Mouse (Mus musculus) right cerebral cortex, adult 18-20 months (tissue): ENCODE results near the gene Suclg1.
A peak's percentile ranks its signal among the peaks of the same experiment; 100 is the strongest.

Source experiments
- DNase-seq: peaks from one replicate; pipeline ENCODE4 v3.0.0; 2022; ENCODE audit warnings: mixed read lengths

The Suclg1 gene

DNA sequence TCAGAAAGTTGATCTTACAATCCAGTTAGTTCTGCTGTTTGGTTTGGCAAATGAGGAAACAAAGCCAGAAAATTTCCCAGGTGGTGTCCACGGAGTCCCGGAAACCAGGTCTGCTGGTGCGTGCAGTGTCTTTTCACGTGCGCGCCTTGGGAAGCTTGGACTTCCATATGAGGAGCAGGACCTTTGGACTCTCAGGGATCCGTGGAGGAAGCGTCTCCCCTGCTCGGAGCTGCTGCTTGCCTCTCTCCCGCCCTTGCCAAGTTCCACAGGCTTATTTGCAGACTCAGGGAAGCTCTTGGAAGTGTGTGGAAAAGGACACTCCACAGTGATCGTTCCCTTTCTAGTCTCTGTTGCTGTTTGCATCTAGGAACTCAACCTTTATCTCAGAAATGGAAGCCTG, 3.2 kb downstream of the Suclg1 start:
- no peak for DNase-seq

DNA sequence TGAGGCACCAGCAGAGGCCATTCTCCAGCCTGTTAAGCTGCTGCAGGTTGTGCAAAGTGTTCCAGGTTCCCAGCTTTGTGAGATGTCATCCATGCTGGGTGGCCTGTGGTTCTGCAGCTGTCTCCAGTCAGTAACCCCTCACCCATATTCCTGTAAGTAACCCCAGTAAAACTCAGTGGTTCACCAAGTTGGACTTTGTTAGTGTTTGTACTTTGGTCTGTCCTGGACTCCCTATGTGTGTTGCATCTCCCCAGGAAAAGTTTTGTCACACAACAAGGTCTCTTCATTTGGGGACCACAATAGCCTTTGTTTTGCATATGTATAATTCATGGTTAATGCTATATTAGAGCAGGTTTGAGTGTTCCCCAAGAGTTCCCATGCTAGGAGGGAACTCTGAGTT, 4.2 kb downstream of the Suclg1 start:
- no peak for DNase-seq

DNA sequence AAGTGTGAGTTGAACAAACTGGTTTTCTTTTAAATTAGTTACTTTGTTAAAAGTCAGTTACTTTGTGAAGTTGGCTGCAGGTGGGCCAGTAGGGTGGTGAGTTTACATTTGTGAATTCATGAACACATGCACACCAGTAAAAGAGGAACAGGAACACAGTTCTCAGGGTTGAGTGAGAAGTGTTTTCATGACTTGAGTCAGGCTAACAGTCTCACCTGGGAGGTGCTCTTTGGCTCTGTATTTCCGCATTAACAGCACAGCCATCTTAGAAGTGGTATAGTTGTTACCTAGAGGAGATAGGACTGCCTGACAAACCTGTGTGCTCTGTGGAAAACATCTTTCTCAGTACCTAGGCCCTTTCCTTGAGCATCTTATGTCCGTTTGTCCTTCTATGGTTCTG, 4.8 kb downstream of the Suclg1 start:
- DNase-seq = no peak

DNA sequence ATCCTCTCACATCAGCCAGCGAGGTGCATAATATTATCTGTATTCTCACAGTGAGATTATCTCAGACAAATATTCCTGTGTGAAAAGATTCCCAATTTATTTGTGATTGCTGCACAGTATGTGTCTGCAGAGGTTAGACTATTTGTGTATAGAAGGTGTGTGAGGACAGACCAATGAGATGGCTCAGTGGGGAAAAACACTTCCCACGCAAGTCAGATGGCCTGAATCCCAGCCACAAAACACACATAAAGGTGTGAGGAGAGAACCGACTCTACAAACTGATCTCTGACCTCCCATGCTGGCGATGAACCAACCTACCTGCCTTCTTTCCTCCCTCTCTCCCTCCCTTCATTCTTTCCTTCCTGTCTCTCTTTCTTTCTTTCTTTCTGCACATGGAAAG, 5.4 kb downstream of the Suclg1 start:
- no peak for DNase-seq

DNA sequence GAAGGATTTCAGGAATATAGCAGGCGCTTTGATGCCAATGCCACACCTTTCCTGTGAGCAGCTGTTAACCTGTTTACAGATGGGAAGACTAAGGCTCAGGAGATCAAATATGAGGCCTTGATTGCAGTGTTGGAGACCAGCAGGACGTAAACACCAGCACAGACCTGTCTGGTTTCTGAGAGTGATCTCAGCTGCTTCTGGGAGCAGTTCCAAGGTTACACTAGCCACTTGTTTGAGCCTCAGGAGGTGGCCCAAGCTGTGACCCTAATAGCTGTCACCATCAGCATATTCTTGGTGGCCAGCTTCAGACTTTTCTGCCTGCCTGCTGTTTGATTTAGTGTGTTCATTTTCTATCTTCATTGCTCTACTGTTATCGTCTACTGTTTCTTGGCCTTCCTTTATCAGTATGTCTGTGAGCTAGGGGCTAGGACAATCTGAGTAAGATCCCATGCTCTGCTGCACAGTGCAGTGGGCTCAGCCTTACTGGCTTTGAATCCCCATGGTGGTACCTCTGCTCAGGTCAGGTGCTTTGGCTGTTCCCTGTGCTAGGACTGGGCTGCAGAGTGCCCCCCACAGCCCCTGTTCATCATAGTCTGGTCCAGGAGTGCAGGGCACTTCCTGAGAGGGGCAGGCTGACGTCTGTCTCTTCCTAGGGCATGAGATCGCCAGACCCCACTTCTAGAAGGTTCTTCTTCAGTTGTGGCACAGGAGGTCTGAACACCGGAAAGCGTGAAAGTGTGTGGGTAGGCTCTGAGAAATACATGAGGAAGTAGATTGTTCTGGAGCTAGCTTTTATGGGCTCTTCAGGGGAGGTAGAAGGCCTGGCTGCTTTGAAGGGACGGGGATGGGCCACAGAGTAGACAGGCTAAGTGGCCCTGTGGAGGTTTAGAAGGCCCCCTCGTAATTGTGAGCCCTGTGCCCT, 6.4 kb downstream of the Suclg1 start:
- DNase-seq = no peak

DNA sequence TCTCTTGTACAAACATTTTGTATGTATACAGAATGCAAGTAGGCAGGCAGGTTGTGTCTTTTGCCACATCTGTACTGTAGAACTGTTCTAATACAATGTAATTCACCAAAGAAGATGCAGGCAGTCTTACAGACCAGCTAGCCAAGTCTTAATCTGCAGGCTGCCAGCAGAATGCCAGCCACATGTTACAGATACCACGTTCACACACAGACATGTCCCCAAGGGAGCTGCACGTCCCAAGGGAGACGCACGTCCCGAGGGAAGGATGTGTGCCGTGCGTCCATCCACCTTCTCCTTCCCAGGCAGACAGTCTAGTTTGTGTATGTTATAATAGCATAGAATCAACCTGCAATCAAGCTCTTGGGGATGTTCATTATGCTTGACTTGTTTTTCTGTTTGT, 8.9 kb downstream of the Suclg1 start:
- DNase-seq = no peak

DNA sequence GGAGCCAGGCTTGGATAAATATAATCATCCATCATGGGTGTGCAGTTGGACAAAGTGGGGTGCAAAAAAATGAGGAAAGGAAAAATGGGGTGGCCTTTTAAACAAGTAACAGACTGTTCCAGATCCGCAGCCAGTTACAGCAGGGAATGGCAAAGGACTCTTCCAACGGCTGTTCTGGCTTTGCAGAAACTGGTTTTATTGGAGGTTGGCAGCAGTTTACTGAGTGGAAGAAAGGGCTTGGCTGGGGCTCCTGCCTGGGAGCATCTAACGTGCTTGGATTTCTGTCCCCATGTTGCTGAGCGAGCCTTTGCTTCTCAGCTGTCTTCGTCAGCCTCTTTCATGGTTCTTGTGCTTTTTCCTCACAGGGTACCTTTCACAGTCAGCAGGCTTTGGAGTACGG, 11.9 kb downstream of the Suclg1 start:
- peak; percentile 25 for DNase-seq

DNA sequence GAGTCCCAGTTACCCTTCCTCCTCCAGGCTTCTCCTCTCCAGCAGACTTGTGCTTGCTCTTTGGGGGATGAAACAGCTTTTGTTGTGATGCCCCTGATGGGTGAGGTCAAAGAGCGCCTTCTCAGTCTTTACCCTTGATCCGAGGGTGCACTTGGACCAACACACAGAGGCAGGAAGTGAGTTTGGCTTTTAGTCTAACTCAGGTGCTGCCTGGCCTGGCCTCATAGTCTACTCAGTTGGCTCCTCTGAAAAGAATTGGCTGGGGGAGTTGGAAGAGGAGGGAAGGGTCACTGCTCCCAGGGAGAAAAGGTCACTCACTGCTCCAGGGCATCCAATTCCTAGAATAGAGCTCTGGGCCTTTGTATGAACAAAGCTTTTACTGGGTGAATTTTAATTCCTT, 16.6 kb downstream of the Suclg1 start:
- DNase-seq = no peak

DNA sequence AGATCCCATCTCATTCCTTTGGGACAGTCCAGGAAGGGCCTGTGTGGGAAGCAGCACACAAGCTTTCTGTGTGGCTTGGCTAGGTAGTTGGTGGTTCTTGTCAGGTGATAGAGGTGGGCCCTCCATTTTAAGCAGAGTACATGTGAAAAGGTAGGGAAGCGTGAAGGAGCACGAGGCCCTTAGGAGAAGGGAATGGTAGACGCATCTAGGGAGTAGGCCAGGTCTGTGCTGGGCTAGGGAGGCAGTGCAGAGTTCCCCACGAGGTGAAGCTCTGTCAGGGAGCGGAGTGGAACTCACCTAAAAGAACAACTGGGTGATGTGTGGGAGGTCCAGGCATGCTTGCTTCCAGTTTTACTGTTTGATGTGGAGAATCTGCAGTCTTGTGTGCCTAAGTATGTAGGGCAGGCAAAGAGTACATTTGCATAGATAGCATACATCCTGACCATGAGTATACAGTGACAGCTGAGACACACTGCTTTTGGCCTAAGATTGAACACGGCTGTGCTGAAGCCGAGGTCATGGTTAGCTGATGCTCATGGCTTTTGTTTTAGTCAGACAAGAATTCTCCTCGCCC, 19.6 kb downstream of the Suclg1 start:
- DNase-seq = no peak

DNA sequence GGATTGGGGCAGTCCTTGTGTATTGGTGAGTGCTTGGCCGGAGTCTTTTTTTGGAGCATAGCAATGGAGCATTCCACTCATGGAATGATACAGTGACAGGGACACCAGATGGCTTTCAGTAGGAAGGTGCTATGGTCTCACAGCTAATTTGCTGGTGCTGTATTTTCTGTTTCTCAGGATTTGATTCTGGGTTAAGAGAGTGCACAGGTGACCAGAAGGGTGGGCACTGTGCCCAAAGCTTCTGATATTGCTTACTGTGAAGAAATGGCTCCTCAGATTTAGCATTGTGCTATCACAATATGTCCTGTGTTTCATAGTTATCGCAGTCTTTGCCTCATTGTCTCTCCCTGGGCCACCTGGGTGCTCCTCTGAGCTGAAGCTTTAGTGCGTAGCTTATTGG, 21.2 kb downstream of the Suclg1 start:
- no peak for DNase-seq

DNA sequence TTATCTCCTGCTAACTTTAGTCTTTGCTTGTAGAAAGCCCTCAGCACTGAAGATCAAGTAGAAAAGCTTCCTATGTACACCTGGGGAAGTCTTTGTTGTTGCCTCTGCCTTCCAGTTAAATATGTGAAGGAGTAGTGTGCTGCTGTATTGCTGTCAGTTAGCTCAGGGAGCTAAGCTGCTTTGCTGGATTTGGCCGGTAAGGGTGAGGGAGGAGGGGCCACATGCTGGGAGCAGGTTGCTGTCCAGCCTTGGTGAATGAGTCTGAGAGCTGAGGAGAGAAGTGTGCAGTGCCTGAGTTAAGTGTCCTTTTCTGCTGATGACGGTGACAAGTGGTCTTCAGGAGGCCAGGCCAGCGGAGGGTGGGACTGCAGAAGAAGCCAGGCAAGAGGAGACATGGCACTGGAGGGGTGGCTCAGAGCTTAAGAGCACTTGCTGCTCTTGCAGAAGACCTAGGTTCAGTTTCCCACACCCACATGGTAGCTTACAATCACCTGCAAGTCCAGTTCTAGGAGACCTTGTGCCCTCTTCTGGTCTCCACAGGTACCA, 23.4 kb downstream of the Suclg1 start:
- DNase-seq = no peak

DNA sequence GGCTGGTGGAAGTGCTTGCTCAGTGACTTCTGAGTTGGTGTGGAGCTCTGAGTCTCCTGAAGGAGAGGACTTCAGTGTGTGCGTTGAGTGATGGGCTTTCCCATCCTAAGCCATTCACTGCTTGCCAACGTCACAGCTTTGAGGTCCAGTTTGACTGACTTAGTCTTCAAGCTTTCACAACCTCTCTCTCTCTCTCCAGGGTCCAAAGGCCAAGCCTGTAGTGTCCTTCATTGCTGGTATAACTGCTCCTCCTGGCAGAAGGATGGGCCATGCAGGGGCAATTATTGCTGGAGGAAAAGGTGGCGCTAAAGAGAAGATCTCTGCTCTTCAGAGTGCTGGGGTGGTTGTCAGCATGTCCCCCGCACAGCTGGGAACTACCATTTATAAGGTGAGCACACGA, 26.8 kb downstream of the Suclg1 start:
- DNase-seq = no peak

DNA sequence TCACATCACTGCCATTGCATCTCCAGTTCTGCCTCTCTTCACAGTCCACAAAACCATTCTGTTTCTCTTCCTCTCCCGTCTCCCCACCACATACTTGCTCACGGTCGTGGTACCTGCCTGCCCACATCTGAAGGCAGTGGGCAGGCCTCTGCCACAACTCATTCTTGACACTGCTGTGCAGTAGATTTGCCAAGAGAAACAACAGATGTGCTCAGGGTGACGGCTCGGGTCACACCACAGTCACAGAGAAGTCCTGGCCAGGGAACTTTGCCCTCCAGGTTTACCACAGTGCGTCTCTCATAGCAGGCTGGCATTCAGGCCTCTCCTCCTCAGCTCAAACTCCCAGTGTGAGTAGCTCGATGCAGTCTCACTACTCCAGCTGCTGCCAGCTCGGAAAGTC, 31.5 kb downstream of the Suclg1 start:
- DNase-seq = no peak

DNA sequence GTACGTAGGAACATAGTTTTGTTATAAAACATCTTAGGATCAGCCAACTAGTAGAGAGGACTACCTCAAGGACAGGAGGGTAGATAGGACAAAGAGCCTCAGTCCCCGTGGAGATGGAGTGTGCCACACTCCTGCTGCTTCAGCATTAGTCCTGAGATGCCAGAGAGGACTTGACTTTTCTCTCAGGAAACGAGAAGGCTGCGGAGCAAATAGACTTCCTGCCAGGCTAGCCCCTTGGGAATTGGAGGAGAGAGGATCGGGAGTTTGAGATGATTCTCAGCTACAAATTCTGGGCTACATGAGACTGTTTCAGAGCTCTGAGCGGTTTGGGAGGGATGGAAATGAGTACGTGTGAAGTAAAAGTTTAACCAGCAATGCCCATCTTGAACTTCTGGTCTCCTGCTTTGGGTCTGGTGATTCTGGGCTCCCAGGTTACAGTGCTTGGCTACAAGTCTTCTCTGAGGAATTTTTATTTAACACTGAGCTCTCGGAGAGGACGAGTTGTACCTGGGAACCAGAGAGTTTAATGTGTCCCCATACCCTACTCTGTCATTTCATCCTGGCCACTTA, 32.4 kb downstream of the Suclg1 start:
- DNase-seq = no peak

DNA sequence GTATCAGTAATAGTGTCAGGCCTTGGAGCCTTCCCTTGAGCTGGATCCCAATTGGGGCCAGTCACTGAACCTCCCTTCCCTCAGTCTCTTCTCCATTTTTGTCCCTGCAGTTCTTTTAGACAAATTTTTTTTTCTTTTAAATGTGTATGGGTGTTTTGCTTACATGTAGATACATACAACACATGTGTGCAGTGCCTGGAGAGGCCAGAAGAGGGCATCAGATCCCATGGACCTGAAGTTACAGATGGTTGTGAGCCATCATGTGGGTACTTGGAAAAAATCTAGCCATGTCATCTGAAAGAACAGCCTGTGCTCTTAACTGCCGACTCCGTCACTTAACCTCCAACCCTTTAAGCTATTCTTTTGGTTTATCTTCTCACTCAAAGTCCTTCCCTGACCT, 38.1 kb downstream of the Suclg1 start:
- DNase-seq = no peak

DNA sequence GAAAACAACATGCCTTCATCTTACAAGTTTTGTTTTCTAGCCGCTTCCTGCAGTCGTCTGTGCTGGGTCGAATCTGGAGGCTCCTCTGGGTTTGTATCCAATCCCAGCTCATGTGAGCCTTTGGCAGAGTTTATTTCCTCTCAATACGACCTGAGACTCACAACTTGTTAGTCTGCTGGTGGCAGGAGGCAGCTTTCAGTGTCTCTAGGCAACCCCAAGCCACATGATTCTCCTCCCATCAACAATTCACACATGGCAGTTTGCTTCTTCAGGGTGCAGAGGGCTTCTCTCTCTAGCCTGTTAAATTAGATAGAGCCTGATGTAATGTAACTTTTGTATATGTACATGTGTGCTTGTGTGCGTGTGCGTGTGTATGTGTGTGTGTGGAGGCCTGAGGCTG, 58.7 kb downstream of the Suclg1 start:
- DNase-seq = no peak

DNA sequence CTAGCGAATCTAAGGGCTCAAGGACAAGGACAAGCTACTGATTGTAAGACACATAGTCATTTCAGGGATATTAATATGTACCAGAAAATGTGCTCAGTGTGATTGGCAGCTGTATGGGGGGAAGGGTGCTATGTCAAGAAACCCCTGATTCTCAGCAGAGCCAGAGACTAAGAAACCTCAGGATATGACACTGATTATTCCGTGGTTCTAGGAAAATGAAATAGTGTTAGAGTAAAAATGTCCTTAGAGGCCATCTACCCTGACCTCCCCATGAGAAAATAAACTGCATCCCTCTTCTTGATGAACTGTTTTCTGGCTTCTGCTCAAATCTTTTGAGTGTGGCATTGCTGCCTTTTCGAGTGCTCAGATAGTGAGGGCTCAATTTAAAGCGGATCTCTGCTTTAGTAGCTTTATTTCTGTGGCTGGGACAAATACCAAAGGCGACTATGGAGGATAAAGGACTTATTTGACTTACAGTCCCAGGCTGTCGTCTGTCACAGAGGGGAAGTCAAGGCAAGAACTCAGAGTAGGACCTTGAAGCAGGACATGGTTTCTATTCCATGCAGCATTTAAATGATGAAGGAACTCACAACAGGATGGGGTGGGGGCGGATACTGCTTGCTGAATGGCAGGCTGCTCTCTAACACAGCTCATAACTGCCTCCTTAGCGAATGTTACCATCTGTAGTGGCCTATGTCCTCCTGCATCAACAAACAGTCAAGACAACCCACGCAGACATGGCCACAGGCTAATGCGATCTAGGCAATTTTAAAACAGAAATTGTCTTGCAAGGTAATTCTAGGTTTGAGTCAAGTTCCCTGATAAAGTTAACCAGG, 60.7 kb downstream of the Suclg1 start:
- DNase-seq = no peak

DNA sequence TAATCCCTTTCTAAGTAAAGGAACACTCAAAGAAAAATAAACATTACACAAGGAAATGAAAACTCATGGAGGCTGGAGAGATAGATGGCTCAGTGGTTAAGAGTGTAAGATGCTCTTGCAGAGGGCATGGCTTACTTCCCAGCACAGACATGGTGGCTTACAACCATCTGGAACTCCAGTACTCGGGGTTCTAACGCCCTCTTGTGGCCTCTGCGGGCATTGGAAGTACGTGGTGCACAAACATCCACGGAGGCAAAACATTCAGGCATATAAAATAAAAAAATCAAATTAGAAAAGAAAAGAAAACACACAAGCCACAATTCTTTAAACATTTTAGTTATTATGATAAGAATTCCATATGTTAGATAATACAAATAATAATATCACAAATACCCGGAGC, 63.2 kb downstream of the Suclg1 start:
- no peak for DNase-seq

DNA sequence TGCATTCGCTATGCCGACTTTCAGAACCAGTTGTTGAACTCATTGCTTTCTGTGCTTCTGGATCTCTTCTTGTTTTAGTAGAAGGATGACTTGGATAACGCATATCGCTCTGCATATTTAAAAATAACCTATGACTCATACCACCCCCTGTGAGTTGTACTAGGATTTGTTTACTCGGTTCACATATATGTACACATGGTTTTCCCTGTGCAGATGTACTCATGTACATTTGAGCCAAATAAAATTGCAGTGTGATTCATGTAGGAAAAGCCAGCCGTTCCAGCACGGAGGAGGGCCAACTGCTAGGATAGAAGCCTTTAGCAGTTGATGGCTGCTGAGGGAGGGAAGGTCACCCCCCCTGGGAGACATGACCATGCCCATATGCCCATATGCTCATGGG, 63.6 kb downstream of the Suclg1 start:
- no peak for DNase-seq

DNA sequence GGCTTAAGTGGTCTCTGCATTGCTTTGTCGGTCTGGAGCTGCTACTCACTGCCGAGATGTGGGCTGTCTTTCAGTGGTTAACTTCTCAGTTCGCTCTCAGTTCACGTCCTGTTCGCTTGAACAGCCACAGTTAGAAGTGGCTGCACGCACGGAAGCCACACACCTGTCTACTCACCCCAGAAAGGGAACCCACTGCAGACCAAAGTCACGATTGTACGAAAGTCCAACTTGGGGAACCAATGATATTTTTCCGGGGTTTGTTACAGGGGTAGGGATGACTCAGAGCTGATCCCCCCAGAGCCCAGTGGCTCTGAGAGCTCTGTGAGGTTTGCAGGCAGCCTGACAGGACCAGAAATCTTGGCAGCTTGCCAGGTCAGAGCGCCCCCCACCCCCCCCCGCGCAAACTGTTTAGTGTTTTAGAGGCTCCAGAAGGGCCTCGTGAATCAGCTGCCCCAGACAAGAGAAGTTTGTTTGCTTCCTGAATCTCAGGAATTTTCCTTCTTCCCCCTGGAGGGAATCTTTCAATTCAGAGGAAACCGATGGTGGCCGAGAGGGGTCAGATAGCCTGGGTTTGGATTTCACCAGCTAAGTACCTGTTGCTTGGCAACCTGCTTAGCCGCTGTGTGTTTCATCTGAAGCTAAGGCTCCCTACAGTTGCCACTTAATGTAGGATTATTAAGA, 66.9 kb downstream of the Suclg1 start:
- DNase-seq = peak; percentile 8

DNA sequence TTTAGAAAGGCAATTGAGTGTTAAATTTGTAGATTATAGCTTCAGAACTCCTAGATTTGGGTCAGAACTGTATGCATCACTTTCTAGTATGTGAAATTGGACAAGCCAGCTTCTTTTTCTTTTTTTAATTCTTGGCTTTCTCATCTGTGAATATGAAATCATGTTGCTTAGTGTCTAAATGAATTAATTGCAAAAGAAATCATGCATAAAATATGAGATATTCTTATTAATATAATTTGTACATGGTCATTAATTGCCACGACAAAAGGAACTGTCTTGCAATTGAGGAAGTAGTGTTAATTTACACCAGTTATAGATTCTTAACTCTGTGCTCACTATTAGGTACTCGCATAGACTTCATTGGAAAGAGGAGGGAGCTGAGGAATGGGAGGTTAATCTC, 74.1 kb downstream of the Suclg1 start:
- DNase-seq = no peak
